Mouse (Mus musculus): ENCODE results near the gene B3galt2.

DNA sequence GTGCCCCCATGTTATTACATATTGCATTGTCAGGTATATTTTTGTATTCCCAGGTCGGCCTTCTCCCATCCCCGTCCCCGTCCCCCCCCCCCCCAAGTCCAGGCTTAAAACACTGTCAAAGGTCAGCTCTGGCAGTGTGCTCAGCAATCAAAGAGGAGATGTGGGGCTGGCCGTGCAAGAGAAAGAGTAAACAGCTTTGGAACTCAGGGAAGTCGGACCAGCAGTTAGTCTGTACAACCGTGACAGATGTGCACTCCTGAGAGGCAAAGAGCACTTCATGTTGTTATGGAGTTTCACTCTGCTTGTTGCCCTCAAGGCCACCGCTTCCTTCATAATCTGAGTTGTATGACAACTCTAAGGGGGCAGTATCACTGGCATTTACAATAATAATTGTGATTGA is 9.1 kb upstream of the B3galt2 start:
- no peak for TF ChIP-seq POLR2A (IDR thresholded peaks at IDR 0.05; ENCODE audit: extremely low read depth, insufficient read depth, low read length)
- TF ChIP-seq CTCF (IDR thresholded peaks at IDR 0.05; ENCODE audit: low read depth, low read length) = no peak

Measured in liver, adult 2 months (tissue).